Mouse (Mus musculus) lung, adult 2 months (tissue): Measurements from ENCODE around the gene Spata5.

Experiments
- CTCF ChIP-seq: fragments of 200-500 bp; IDR thresholded peaks from 2 replicates; pipeline ENCODE4 v1.5.1; 2011; ENCODE audit warnings: mild to moderate bottlenecking, low read length, control low read depth; ENCODE audit not compliant: insufficient read depth
- POLR2A ChIP-seq: fragments of 200-500 bp; IDR thresholded peaks from 2 replicates; pipeline ENCODE4 v1.6.1; 2011; ENCODE audit warnings: low read depth, mild to moderate bottlenecking, control low read depth, low read length, borderline replicate concordance; ENCODE audit errors: extremely low read depth

DNA sequence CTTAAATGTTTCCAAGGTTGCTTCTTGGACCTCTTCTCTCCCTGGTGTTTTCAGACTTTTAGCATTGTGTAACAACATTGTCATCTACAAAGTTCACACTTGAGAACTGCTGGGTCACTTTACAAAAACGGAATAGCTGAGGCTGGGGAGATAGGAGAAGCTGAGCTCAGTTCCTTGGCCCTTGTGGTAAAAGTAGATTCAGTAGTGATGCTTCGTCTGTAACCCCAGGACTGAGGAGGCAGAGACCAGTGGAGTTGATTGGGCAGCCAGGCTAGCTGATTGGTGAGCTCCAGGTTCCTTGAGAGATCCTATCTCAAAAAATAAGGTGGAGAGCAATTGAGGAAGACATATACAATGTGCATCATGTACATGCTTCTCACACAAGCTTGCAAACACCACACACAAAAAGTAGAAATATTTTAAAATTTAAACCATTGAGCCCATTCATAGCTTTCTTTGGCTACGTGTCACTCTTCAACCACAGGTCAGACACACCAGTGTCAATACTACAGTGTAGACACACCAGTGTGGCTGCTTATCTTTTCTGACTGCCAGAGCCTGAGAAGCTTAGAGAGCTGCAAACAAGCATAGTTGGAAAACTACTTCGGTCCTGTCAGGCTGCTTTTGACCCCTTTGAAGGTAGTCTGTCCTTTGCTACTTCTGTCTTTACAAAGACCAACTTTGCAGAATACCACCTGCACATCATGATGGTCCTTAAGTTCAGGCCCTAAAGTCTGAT is 138.2 kb downstream of the Spata5 start:
- no peak for TF ChIP-seq CTCF
- TF ChIP-seq POLR2A: no peak
